Mouse (Mus musculus) right cerebral cortex, postnatal 14 days (tissue): Measurements from ENCODE around the gene Myh10.
A peak's percentile ranks its signal among the peaks of the same experiment; 100 is the strongest.

Experiments
- DNase-seq: peaks from one replicate; pipeline ENCODE4 v3.0.0; 2022

The Myh10 gene

GRCm38 (mm10) chr11:68691321-68692009 lies at the start of gene Myh10:
Gene Myh10 (plus strand): TSS chr11:68691559.
- DNase-seq: peak; percentile 100

- DNase-seq: no peak
Measured at GRCm38 (mm10) chr11:68644781-68645180, 46.6 kb upstream of the Myh10 start.

GRCm38 (mm10) chr11:68647808-68648207 lies 43.6 kb upstream of the Myh10 start:
- no peak for DNase-seq

GRCm38 (mm10) chr11:68648385-68649148 lies 42.8 kb upstream of the Myh10 start:
- no peak for DNase-seq

GRCm38 (mm10) chr11:68651518-68651917 lies 39.8 kb upstream of the Myh10 start:
- DNase-seq: no peak

- DNase-seq: no peak
Measured at GRCm38 (mm10) chr11:68655524-68655923, 35.8 kb upstream of the Myh10 start.

- DNase-seq: no peak
Measured at GRCm38 (mm10) chr11:68656887-68657685, 34.3 kb upstream of the Myh10 start.

- peak; percentile 92 for DNase-seq
Measured at GRCm38 (mm10) chr11:68657811-68658210, 33.5 kb upstream of the Myh10 start.

GRCm38 (mm10) chr11:68665331-68665730 lies 26.0 kb upstream of the Myh10 start:
- DNase-seq: no peak

GRCm38 (mm10) chr11:68666210-68666609 lies 25.1 kb upstream of the Myh10 start:
- DNase-seq: no peak

- DNase-seq: no peak
Measured at GRCm38 (mm10) chr11:68672270-68672970, 18.9 kb upstream of the Myh10 start.

GRCm38 (mm10) chr11:68674071-68674470 lies 17.3 kb upstream of the Myh10 start:
- no peak for DNase-seq

GRCm38 (mm10) chr11:68674643-68675042 lies 16.7 kb upstream of the Myh10 start:
- no peak for DNase-seq

GRCm38 (mm10) chr11:68675274-68675673 lies 16.1 kb upstream of the Myh10 start:
- DNase-seq: no peak

- no peak for DNase-seq
Measured at GRCm38 (mm10) chr11:68681254-68681839, 10.0 kb upstream of the Myh10 start.

- DNase-seq: no peak
Measured at GRCm38 (mm10) chr11:68682136-68682806, 9.1 kb upstream of the Myh10 start.

GRCm38 (mm10) chr11:68686001-68686400 lies 5.4 kb upstream of the Myh10 start:
- DNase-seq: no peak

GRCm38 (mm10) chr11:68689304-68689703 lies 2.1 kb upstream of the Myh10 start:
- DNase-seq: no peak

GRCm38 (mm10) chr11:68690465-68690864 lies 894 bp upstream of the Myh10 start:
- DNase-seq: no peak

GRCm38 (mm10) chr11:68692010-68692692 lies 792 bp downstream of the Myh10 start:
- DNase-seq: peak; percentile 21
